Mouse (Mus musculus) embryonic facial prominence, embryonic 15.5 days (tissue): ENCODE results near the gene Zranb3. TPM values are rescaled to one million over a fixed set of nuclear protein-coding genes. Genes with fewer than 3 reads are reported as not detected.
"Not testable (repeated sequence)": the region's sequence is repeated elsewhere in the genome, so short reads cannot be mapped to it uniquely, and the experiment has no call there.

Source experiments
- ATAC-seq: fragments of 200-750 bp; cut with Nextera tagmentation; 2 replicates; pipeline ENCODE4 v1.8.0; 2017; ENCODE audit warnings: low read depth, moderate TSS enrichment; ENCODE audit not compliant: insufficient number of reproducible peaks, low FRiP score, low TSS enrichment
- H3K27ac ChIP-seq: fragments of 300-500 bp; sonication (generic); replicated peaks from 2 replicates; pipeline ENCODE4 v1.5.1; 2015; ENCODE audit warnings: mild to moderate bottlenecking, inconsistent platforms
- H3K27me3 ChIP-seq: fragments of 300-500 bp; sonication (generic); 2 replicates; pipeline ENCODE4 v1.6.1; 2015; ENCODE audit warnings: inconsistent platforms
- H3K36me3 ChIP-seq: fragments of 300-500 bp; sonication (generic); 2 replicates; pipeline ENCODE4 v1.6.1; 2015; ENCODE audit warnings: mild to moderate bottlenecking, inconsistent platforms
- H3K4me1 ChIP-seq: fragments of 300-500 bp; sonication (generic); 2 replicates; pipeline ENCODE4 v1.6.1; 2015; ENCODE audit warnings: inconsistent platforms
- H3K4me2 ChIP-seq: fragments of 300-500 bp; sonication (generic); replicated peaks from 2 replicates; pipeline ENCODE4 v1.6.1; 2015; ENCODE audit warnings: mild to moderate bottlenecking, inconsistent platforms
- H3K4me3 ChIP-seq: fragments of 300-500 bp; sonication (generic); replicated peaks from 2 replicates; pipeline ENCODE4 v1.5.1; 2015; ENCODE audit warnings: mild to moderate bottlenecking, inconsistent platforms
- H3K9ac ChIP-seq: fragments of 300-500 bp; sonication (generic); 2 replicates; pipeline ENCODE4 v1.6.1; 2015; ENCODE audit warnings: inconsistent platforms
- H3K9me3 ChIP-seq: fragments of 300-500 bp; sonication (generic); replicated peaks from 2 replicates; pipeline ENCODE4 v1.6.1; 2016; ENCODE audit warnings: inconsistent platforms
- WGBS: fragments of 180-500 bp; shearing (Covaris S2); methylation state at CpG from one replicate; pipeline ENCODE4 v1.1.7; 2015; 5-methylcytosine and 5-hydroxymethylcytosine counted together
- polyA plus RNA-seq: library from polyadenylated mRNA; unstranded; fragments of >200 nt; fragmentation: Nextera tagmentation; extraction: Ambion mirVana; gene quantifications from 2 replicates; pipeline ENCODE4 v1.2.1, GENCODE M21; 2015

Gene Zranb3
- polyA plus RNA-seq = 6.4 and 6.9 TPM in 2 replicates

GRCm38 (mm10) chr1:128102641-128103461 lies at the start of gene Zranb3, which contains the start of gene R3hdm1:
Zranb3 (minus strand) TSS chr1:128103047.
R3hdm1 (plus strand) TSS chr1:128103301.
- peak within 1 kb of the TSS; percentile 72 for H3K4me2 ChIP-seq
- no peaks in the 10 kb centered on the region for H3K36me3 ChIP-seq
- H3K27me3 ChIP-seq = no peaks in the 10 kb centered on the region
- under 1% methylated on average over 43 of the region's 43 CpGs for WGBS
- peaks cover 5% of the 10 kb centered on the region for H3K4me1 ChIP-seq
- peak within 1 kb of the TSS; percentile 91 for H3K27ac ChIP-seq
- H3K9me3 ChIP-seq = no peaks in the 10 kb centered on the region
- peak within 1 kb of the TSS; percentile 86 for H3K9ac ChIP-seq
- ATAC-seq = peak; percentile 99
- H3K4me3 ChIP-seq = peak within 1 kb of the TSS; percentile 96

- no peak overlapping the region for H3K9ac ChIP-seq
- no peaks in the 10 kb centered on the region for H3K27me3 ChIP-seq
- H3K9me3 ChIP-seq = no peaks in the 10 kb centered on the region
- no peak overlapping the region for H3K27ac ChIP-seq
- no peak overlapping the region for H3K4me3 ChIP-seq
- H3K36me3 ChIP-seq = no peaks in the 10 kb centered on the region
- H3K4me1 ChIP-seq = no peaks in the 10 kb centered on the region
- H3K4me2 ChIP-seq = no peak overlapping the region
- ATAC-seq = no peak
These were observed 38.9 kb upstream of the Zranb3 start for GRCm38 (mm10) chr1:128141737-128142136.

- Histone ChIP-seq H3K4me3 (no peak overlapping the region), H3K4me2 (no peak overlapping the region), H3K27ac (no peak overlapping the region), H3K36me3 (no peaks in the 10 kb centered on the region), H3K9ac (no peak overlapping the region), H3K27me3 (no peaks in the 10 kb centered on the region), H3K4me1 (no peaks in the 10 kb centered on the region), H3K9me3 (no peaks in the 10 kb centered on the region)
- ATAC-seq = no peak
These were observed 38.2 kb upstream of the Zranb3 start for GRCm38 (mm10) chr1:128141039-128141438.

DNA sequence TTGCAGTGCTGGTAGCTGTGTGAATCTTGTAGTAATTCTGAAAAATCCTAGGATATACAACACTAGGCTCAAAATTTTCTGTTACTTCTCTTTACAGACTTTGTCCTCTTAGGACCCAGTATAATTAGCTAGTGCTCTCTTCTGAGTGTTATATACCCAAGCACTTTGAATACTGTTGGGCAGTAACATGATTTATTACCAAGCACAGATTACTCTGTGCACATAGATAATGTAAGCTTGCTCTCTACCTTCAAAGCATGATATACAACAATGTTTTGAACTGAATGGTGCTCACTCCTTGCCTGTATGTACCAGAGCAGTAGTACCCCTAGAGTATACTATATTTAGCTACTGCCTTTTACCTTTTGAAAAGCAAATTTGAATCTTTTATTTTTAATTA lies 33.4 kb upstream of the Zranb3 start:
- not testable (repeated sequence) for H3K27ac ChIP-seq, H3K4me2 ChIP-seq, H3K4me3 ChIP-seq, ATAC-seq, H3K36me3 ChIP-seq, H3K9ac ChIP-seq, H3K27me3 ChIP-seq, H3K9me3 ChIP-seq, H3K4me1 ChIP-seq

GRCm38 (mm10) chr1:128120913-128121627 lies 18.2 kb upstream of the Zranb3 start:
- Histone ChIP-seq H3K9ac (no peak overlapping the region), H3K27ac (no peak overlapping the region), H3K4me1 (no peaks in the 10 kb centered on the region), H3K36me3 (no peaks in the 10 kb centered on the region), H3K4me2 (no peak overlapping the region), H3K4me3 (no peak overlapping the region), H3K27me3 (no peaks in the 10 kb centered on the region), H3K9me3 (no peaks in the 10 kb centered on the region)
- 94% methylated on average over 4 of the region's 4 CpGs for WGBS
- no peak for ATAC-seq

DNA sequence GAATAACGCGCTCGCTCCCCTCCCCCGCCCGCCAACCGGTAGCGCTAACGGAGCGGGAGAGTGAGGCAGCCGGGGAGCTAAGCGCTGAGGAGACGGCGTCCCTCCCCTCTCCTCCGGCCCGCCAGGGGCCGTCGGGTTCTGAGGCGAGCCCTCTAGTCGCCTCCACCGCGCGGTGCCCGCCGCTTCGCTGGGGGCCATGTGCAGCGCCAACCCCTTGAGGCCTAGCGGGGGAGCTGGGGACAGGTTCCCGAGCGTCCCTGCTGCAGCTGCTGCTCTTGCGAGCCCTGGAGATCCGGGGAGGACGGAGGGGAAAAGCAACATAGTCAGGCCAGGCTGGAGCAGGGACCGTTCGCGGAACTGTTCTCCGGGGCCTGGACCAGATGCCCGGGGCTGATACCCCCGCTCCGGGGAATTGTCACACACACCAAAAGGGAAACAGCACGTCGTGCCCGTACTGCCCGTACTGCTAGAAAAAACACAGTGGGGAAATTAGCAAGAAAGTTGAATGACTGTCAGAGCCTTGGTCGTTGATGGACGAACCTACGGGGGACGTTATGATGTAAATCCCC lies 757 bp upstream of the Zranb3 start:
- no peaks in the 10 kb centered on the region for H3K9me3 ChIP-seq
- peak overlapping the region; percentile 96 for H3K4me3 ChIP-seq
- under 1% methylated on average over 47 of the region's 47 CpGs for WGBS
- peak overlapping the region; percentile 91 for H3K27ac ChIP-seq
- peaks cover 5% of the 10 kb centered on the region for H3K4me1 ChIP-seq
- no peaks in the 10 kb centered on the region for H3K27me3 ChIP-seq
- peak overlapping the region; percentile 86 for H3K9ac ChIP-seq
- no peaks in the 10 kb centered on the region for H3K36me3 ChIP-seq
- peak overlapping the region; percentile 72 for H3K4me2 ChIP-seq
- ATAC-seq = peak; percentile 59

GRCm38 (mm10) chr1:128102251-128102640 lies 601 bp downstream of the Zranb3 start:
- H3K4me1 ChIP-seq = peaks cover 5% of the 10 kb centered on the region
- H3K36me3 ChIP-seq = no peaks in the 10 kb centered on the region
- no peaks in the 10 kb centered on the region for H3K9me3 ChIP-seq
- no peaks in the 10 kb centered on the region for H3K27me3 ChIP-seq
- no peak for ATAC-seq
- peak overlapping the region; percentile 58 for H3K4me2 ChIP-seq
- peak overlapping the region; percentile 96 for H3K4me3 ChIP-seq
- under 1% methylated on average over 15 of the region's 15 CpGs for WGBS
- 0 out of 2 replicates have a peak overlapping the region, but pooled peaks have one; percentile 18 for H3K9ac ChIP-seq
- H3K27ac ChIP-seq = peak overlapping the region; percentile 85

DNA sequence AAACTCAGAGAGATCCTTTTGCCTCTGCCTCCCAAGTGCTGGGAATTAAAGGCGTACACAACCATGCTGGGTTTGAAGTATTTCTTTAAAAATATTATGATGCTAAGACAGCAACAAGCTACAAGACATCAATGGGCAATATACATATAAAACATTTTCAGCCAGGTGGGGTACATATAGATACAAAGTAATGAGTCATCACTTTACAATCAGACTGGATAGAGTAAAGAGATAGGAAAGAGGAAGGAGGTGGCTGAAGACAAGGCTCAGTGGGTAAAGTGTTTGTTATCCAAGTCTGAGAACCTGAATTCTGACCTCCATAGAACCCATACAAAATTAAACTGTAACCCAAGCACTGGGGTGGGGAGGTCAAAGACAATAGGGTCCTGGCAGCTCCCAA lies 4.5 kb downstream of the Zranb3 start:
- 95% methylated on average over 1 of the region's 1 CpGs for WGBS
- Histone ChIP-seq H3K27ac (no peak overlapping the region), H3K4me3 (no peak overlapping the region), H3K9ac (no peak overlapping the region), H3K36me3 (no peaks in the 10 kb centered on the region), H3K4me2 (no peak overlapping the region), H3K27me3 (no peaks in the 10 kb centered on the region), H3K4me1 (no peaks in the 10 kb centered on the region), H3K9me3 (no peaks in the 10 kb centered on the region)
- ATAC-seq = no peak

- H3K27me3 ChIP-seq = no peaks in the 10 kb centered on the region
- no peaks in the 10 kb centered on the region for H3K4me1 ChIP-seq
- no peaks in the 10 kb centered on the region for H3K9me3 ChIP-seq
- 0 out of 2 replicates have a peak, but pooled peaks cover 2% of the 10 kb centered on the region for H3K36me3 ChIP-seq
- no peak overlapping the region for H3K4me2 ChIP-seq
- 89% methylated on average over 1 of the region's 2 CpGs for WGBS
- ATAC-seq = no peak
- no peak overlapping the region for H3K4me3 ChIP-seq
- H3K27ac ChIP-seq = no peak overlapping the region
- H3K9ac ChIP-seq = no peak overlapping the region
These were observed 8.2 kb downstream of the Zranb3 start for GRCm38 (mm10) chr1:128094686-128095085.

- H3K27ac ChIP-seq = no peak overlapping the region
- H3K27me3 ChIP-seq = no peaks in the 10 kb centered on the region
- 89% methylated on average over 7 of the region's 7 CpGs for WGBS
- no peaks in the 10 kb centered on the region for H3K36me3 ChIP-seq
- no peak overlapping the region for H3K4me2 ChIP-seq
- H3K4me1 ChIP-seq = no peaks in the 10 kb centered on the region
- H3K9ac ChIP-seq = no peak overlapping the region
- no peak overlapping the region for H3K4me3 ChIP-seq
- no peaks in the 10 kb centered on the region for H3K9me3 ChIP-seq
- ATAC-seq = no peak
These were observed 20.0 kb downstream of the Zranb3 start for GRCm38 (mm10) chr1:128082800-128083199.

- 91% methylated on average over 7 of the region's 7 CpGs for WGBS
- no peak for ATAC-seq
- Histone ChIP-seq H3K27me3 (no peaks in the 10 kb centered on the region), H3K4me1 (no peaks in the 10 kb centered on the region), H3K36me3 (no peaks in the 10 kb centered on the region), H3K9ac (no peak overlapping the region), H3K27ac (no peak overlapping the region), H3K9me3 (no peaks in the 10 kb centered on the region), H3K4me3 (no peak overlapping the region), H3K4me2 (no peak overlapping the region)
These were observed 21.0 kb downstream of the Zranb3 start for GRCm38 (mm10) chr1:128081873-128082272.
